Mouse (Mus musculus) heart, embryonic 13.5 days (tissue): ENCODE results near the gene Krtap9-5. TPM values are rescaled to one million over a fixed set of nuclear protein-coding genes. Genes with fewer than 3 reads are reported as not detected.

Experiments used
- ATAC-seq: fragments of 200-750 bp; cut with Nextera tagmentation; 2 replicates; pipeline ENCODE4 v1.8.0; 2017; ENCODE audit warnings: moderate TSS enrichment; ENCODE audit not compliant: insufficient number of reproducible peaks, low FRiP score, low TSS enrichment; ENCODE audit errors: extremely low read depth
- H3K27ac ChIP-seq: fragments of 300-500 bp; sonication (generic); replicated peaks from 2 replicates; pipeline ENCODE4 v1.5.1; 2015; ENCODE audit warnings: moderate library complexity, mild to moderate bottlenecking, inconsistent platforms
- H3K27me3 ChIP-seq: fragments of 300-500 bp; sonication (generic); replicated peaks from 2 replicates; pipeline ENCODE4 v1.6.1; 2015; ENCODE audit warnings: mild to moderate bottlenecking, inconsistent platforms
- H3K36me3 ChIP-seq: fragments of 300-500 bp; sonication (generic); 2 replicates; pipeline ENCODE4 v1.6.1; 2015; ENCODE audit warnings: mild to moderate bottlenecking, inconsistent platforms
- H3K4me1 ChIP-seq: fragments of 300-500 bp; sonication (generic); 2 replicates; pipeline ENCODE4 v1.6.1; 2015; ENCODE audit warnings: inconsistent platforms
- H3K4me2 ChIP-seq: fragments of 300-500 bp; sonication (generic); 2 replicates; pipeline ENCODE4 v1.6.1; 2015; ENCODE audit warnings: inconsistent platforms, mild to moderate bottlenecking, moderate library complexity
- H3K4me3 ChIP-seq: fragments of 300-500 bp; sonication (generic); 2 replicates; pipeline ENCODE4 v1.5.1; 2015; ENCODE audit warnings: moderate library complexity, mild to moderate bottlenecking, inconsistent platforms
- H3K9ac ChIP-seq: fragments of 300-500 bp; sonication (generic); 2 replicates; pipeline ENCODE4 v1.6.1; 2015; ENCODE audit warnings: inconsistent platforms, mild to moderate bottlenecking, moderate library complexity
- H3K9me3 ChIP-seq: fragments of 300-500 bp; sonication (generic); 2 replicates; pipeline ENCODE4 v1.6.1; 2016; ENCODE audit warnings: inconsistent platforms
- WGBS: fragments of 180-500 bp; shearing (Covaris S2); methylation state at CpG from one replicate; pipeline ENCODE4 v1.1.7; 2015; ENCODE audit warnings: mixed read lengths; 5-methylcytosine and 5-hydroxymethylcytosine counted together
- polyA plus RNA-seq: library from polyadenylated mRNA; unstranded; fragments of >200 nt; fragmentation: Nextera tagmentation; extraction: Ambion mirVana; gene quantifications from 2 replicates; pipeline ENCODE4 v1.2.1, GENCODE M21; 2015

Krtap9-5 gene
- not detected in 2 replicates for polyA plus RNA-seq

DNA sequence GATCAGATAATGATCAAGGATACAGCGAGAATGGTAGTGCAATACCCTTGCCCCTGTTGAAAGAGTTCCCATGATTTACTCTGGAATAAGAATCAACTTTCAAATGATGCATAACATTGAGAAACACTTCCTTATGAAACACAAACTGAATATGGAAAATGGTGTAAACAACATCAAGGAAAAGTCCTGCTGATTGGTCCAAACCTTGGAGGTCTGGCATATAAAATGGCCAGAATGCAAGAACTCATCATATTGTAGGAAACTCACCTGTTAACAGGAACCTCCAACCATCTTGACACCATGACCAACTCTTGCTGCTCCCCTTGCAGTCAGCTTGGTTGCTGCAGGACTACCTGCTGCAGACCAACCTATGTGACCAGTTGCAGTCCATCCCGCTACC lies at the start of gene Krtap9-5:
Gene Krtap9-5 (plus strand): TSS at position 301 of the 400 bp plus-strand sequence.
- WGBS = 77% methylated on average over 2 of the region's 2 CpGs
- H3K27ac ChIP-seq = no peak within 1 kb of the TSS

DNA sequence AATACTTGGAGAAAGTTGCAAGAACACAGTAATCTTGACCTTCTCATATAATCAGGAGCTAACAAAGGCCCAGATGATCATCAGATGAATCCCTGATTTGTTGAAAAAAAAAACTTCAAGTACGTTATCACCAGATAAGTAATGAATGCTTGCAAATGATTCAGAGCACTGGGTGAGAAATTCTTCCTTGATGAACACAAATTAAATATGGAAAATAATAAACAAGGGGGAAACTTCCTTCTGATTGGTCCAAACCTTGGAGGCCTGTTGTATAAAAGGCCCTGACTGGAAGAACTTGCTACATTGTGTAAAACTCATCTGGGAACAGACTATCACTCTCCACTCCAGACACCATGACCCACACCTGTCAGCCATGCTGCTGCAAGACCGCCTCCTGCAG lies 40.7 kb upstream of the Krtap9-5 start, which contains the start of gene Krtap31-1:
Gene Krtap31-1 (plus strand): TSS at position 301 of the 400 bp plus-strand sequence.
- Histone ChIP-seq H3K4me1 (no peaks in the 10 kb centered on the region), H3K4me3 (no peak within 1 kb of the TSS), H3K4me2 (no peak within 1 kb of the TSS), H3K27ac (no peak within 1 kb of the TSS), H3K27me3 (no peaks in the 10 kb centered on the region), H3K9me3 (no peaks in the 10 kb centered on the region), H3K9ac (no peak within 1 kb of the TSS), H3K36me3 (no peaks in the 10 kb centered on the region)
- no peak for ATAC-seq
- 77% methylated on average over 2 of the region's 2 CpGs for WGBS

More for the DNA sequence above, at the start of gene Krtap9-5:
- ATAC-seq = no peak
- Histone ChIP-seq H3K4me2 (no peak within 1 kb of the TSS), H3K4me3 (no peak within 1 kb of the TSS), H3K9ac (no peak within 1 kb of the TSS), H3K9me3 (0 out of 2 replicates have a peak, but pooled peaks cover 7% of the 10 kb centered on the region), H3K4me1 (no peaks in the 10 kb centered on the region), H3K36me3 (no peaks in the 10 kb centered on the region), H3K27me3 (no peaks in the 10 kb centered on the region)

DNA sequence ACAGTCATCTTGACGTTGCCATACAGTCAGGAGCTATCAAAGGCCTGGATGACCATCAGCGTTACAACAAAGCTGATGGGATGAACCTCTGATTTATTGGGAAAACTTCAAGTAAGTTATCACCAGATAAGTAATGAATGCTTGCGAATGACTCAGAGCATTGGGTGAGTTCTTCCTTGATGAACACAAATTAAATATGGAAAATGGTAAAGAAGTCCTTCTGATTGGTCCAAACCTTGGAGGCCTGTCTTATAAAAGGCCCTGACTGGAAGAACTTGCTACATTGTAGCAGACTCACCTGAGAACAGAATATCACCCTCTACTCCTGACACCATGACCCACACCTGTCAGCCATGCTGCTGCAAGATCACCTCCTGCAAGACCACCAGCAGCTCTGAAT lies 33.8 kb upstream of the Krtap9-5 start, which contains the start of gene Gm11565:
Gene Gm11565 (plus strand): TSS at position 301 of the 400 bp plus-strand sequence.
- no peak within 1 kb of the TSS for H3K4me3 ChIP-seq
- no peak within 1 kb of the TSS for H3K27ac ChIP-seq
- 78% methylated on average over 3 of the region's 3 CpGs for WGBS
- no peaks in the 10 kb centered on the region for H3K27me3 ChIP-seq
- no peak within 1 kb of the TSS for H3K4me2 ChIP-seq
- no peak for ATAC-seq
- no peaks in the 10 kb centered on the region for H3K36me3 ChIP-seq
- H3K9ac ChIP-seq = no peak within 1 kb of the TSS
- no peaks in the 10 kb centered on the region for H3K4me1 ChIP-seq
- H3K9me3 ChIP-seq = no peaks in the 10 kb centered on the region; the same call in none of the 2 replicates

DNA sequence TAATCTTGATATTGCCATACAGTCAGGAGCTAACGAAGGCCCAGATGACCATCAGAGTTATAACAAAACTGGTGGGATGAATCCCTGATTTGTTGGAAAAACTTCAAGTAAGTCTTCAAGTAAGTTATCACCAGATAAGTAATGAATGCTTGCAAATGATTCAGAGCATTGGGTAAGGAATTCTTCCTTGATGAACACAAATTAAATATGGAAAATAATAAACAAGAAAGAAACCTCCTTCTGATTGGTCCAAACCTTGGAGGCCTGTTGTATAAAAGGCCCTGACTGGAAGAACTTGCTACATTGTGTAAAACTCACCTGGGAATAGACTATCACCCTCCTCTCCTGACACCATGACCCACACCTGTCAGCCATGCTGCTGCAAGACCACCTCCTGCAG lies 12.3 kb upstream of the Krtap9-5 start, which contains the start of gene Krtap31-2:
Gene Krtap31-2 (plus strand): TSS at position 301 of the 400 bp plus-strand sequence.
- no peaks in the 10 kb centered on the region; the same call in 1 of the 2 replicates for H3K27me3 ChIP-seq

DNA sequence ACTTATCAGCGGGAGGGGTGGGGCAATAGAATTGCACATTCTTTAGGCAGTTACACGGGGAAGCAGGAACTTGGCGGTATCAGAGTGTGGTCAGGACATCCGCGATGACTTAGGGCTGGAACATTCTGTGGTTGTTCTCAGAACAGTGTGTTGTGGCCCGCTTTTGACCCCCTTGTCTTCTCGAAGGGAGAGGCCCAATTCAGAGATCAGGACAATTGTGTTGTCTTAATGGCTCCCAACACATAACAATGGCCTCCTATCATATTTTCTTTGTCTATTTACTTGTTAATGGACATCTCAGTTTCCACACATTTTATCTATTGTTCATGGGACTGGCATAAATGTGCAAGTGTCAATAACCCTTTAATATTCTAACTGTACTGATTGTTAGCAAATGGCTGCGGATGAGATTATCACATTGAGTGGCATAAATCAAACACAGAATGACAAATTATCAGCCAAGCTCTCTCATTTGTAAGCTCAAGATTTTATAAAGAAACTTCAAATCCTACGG lies 10.5 kb upstream of the Krtap9-5 start:
- Histone ChIP-seq H3K36me3 (no peaks in the 10 kb centered on the region), H3K4me2 (no peak overlapping the region), H3K27ac (no peak overlapping the region), H3K9me3 (no peaks in the 10 kb centered on the region), H3K4me1 (no peaks in the 10 kb centered on the region), H3K4me3 (no peak overlapping the region), H3K27me3 (no peaks in the 10 kb centered on the region; the same call in 1 of the 2 replicates), H3K9ac (no peak overlapping the region)
- ATAC-seq = no peak
- WGBS = 71% methylated on average over 9 of the region's 9 CpGs

More for the DNA sequence above, 12.3 kb upstream of the Krtap9-5 start, which contains the start of gene Krtap31-2:
- Histone ChIP-seq H3K4me2 (no peak within 1 kb of the TSS), H3K9me3 (no peaks in the 10 kb centered on the region), H3K27ac (no peak within 1 kb of the TSS), H3K9ac (no peak within 1 kb of the TSS), H3K4me1 (no peaks in the 10 kb centered on the region), H3K4me3 (no peak within 1 kb of the TSS), H3K36me3 (no peaks in the 10 kb centered on the region)
- ATAC-seq = no peak
- 73% methylated on average over 1 of the region's 1 CpGs for WGBS

DNA sequence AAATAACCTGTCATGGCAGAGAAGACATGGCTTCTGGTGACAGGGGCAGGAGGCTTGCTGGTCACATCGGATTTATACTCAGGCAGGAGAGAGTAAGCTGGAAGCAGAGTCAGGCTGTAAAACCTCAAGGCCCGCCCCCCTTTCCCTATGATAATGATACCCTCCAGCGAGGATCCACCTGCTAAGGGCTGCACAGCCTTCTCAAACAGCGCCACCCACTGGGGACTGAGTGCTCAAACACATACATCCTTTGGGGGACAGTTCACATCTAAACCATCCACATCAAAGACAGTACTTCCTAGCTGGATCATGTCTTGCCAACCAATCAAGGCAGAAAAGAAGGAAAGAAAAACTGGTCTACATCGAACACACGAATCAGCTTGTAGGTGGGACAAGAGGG lies 15.9 kb downstream of the Krtap9-5 start:
- Histone ChIP-seq H3K4me3 (no peak overlapping the region), H3K9me3 (no peaks in the 10 kb centered on the region), H3K27me3 (no peaks in the 10 kb centered on the region), H3K9ac (no peak overlapping the region), H3K36me3 (no peaks in the 10 kb centered on the region), H3K4me1 (no peaks in the 10 kb centered on the region), H3K27ac (no peak overlapping the region), H3K4me2 (no peak overlapping the region)
- no peak for ATAC-seq
- 51% methylated on average over 6 of the region's 6 CpGs for whole genome bisulfite sequencing

DNA sequence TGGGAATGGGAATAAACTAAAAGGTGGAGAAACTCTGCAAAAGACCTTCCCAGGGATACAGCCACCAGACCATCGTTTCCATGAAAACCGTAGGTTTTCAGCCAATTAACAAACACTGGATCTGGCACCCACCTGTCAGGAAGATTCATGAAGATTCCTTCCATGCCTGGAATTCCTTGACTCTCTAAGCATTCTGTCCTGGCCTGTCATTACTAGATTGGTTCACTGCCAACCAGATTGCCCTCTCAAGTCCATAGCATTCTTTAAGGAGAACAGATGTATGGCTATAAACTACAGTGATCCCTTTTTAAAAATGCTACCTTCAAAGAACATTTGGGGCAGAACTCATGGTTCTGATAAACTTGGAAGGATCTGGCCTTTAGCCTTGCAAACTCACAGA lies 17.7 kb downstream of the Krtap9-5 start:
- WGBS = 42% methylated on average over 2 of the region's 2 CpGs
- no peaks in the 10 kb centered on the region for H3K4me1 ChIP-seq
- ATAC-seq = no peak

DNA sequence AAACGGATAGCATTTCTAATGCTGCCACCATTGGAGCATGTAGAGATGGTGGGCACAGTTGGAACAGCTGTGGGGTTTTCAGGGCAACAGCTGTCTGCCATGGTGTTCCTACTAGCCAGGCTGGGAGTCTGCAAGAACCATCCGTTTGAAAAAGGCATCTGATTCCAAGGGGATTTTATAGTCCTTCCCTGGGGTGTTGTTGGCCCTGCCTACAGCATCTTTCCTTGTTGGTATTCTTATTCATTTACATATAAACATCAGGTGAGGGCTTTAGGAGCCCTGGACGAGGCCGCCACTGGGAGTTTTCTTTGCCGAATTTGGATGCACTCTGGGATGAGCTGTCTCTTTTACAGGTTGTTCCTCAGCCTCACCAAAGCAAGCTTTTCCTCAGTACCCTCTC lies 30.7 kb downstream of the Krtap9-5 start, which contains the start of gene Krtap29-1:
Gene Krtap29-1 (minus strand): TSS at position 101 of the 400 bp plus-strand sequence.
- no peak for ATAC-seq

More for the DNA sequence above, 17.7 kb downstream of the Krtap9-5 start:
- no peaks in the 10 kb centered on the region for H3K36me3 ChIP-seq
- H3K9me3 ChIP-seq = no peaks in the 10 kb centered on the region
- H3K9ac ChIP-seq = no peak overlapping the region
- no peak overlapping the region for H3K4me2 ChIP-seq
- no peak overlapping the region for H3K27ac ChIP-seq
- H3K4me3 ChIP-seq = no peak overlapping the region
- no peaks in the 10 kb centered on the region for H3K27me3 ChIP-seq

DNA sequence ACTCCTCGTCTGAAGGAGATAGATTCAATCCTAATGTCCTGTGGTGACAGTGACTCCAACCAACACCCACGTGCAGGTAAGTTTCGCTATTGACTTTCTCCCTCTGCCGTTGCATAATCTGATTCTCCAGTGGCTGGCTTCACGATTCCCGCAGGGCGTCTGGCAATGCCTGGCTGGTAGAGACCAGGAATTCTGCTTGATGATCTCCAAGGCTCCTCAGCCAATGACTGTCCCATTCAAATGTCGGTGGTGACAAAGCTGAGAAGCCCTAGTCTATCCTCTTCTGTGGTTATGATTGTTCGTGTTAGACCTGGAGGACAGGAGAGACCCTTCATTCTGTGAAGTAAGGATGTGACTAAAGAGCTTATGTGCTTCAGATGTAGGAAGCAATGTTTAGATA lies 34.5 kb downstream of the Krtap9-5 start:
- ATAC-seq = no peak
- Histone ChIP-seq H3K4me3 (no peak overlapping the region), H3K4me1 (no peaks in the 10 kb centered on the region), H3K27me3 (peaks cover 35% of the 10 kb centered on the region), H3K9me3 (no peaks in the 10 kb centered on the region), H3K36me3 (no peaks in the 10 kb centered on the region), H3K9ac (no peak overlapping the region), H3K4me2 (no peak overlapping the region), H3K27ac (no peak overlapping the region)
- 71% methylated on average over 9 of the region's 9 CpGs for WGBS

More for the DNA sequence above, 30.7 kb downstream of the Krtap9-5 start, which contains the start of gene Krtap29-1:
- Histone ChIP-seq H3K9ac (no peak within 1 kb of the TSS), H3K4me1 (no peaks in the 10 kb centered on the region), H3K27me3 (peaks cover 10% of the 10 kb centered on the region; the same call in 1 of the 2 replicates), H3K4me2 (no peak within 1 kb of the TSS), H3K9me3 (no peaks in the 10 kb centered on the region), H3K36me3 (no peaks in the 10 kb centered on the region), H3K4me3 (no peak within 1 kb of the TSS), H3K27ac (no peak within 1 kb of the TSS)
- WGBS = 64% methylated on average over 5 of the region's 5 CpGs

DNA sequence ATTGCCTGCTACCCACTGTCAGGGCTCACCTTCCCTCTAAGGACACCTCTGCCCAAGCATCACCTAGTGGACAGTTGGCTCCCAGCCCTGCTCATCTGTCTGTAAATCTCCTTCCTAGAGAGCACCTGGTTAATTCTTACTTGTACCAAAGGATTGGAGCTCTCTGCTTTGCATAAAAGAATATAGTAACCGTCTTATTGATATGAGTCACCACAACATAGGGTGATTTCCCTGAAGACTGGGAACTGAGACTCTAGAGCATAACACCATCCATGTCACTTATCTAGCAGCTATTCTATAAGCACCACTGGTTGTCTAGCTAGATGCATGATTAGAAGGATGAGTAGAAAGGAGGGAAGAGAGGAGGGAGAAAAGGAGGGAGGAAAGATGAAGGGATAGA lies 35.2 kb downstream of the Krtap9-5 start:
- 84% methylated on average over 1 of the region's 1 CpGs for WGBS
- Histone ChIP-seq H3K27me3 (peaks cover 35% of the 10 kb centered on the region), H3K4me3 (no peak overlapping the region), H3K9me3 (no peaks in the 10 kb centered on the region), H3K4me2 (no peak overlapping the region), H3K4me1 (no peaks in the 10 kb centered on the region), H3K9ac (no peak overlapping the region), H3K36me3 (no peaks in the 10 kb centered on the region), H3K27ac (no peak overlapping the region)
- no peak for ATAC-seq

DNA sequence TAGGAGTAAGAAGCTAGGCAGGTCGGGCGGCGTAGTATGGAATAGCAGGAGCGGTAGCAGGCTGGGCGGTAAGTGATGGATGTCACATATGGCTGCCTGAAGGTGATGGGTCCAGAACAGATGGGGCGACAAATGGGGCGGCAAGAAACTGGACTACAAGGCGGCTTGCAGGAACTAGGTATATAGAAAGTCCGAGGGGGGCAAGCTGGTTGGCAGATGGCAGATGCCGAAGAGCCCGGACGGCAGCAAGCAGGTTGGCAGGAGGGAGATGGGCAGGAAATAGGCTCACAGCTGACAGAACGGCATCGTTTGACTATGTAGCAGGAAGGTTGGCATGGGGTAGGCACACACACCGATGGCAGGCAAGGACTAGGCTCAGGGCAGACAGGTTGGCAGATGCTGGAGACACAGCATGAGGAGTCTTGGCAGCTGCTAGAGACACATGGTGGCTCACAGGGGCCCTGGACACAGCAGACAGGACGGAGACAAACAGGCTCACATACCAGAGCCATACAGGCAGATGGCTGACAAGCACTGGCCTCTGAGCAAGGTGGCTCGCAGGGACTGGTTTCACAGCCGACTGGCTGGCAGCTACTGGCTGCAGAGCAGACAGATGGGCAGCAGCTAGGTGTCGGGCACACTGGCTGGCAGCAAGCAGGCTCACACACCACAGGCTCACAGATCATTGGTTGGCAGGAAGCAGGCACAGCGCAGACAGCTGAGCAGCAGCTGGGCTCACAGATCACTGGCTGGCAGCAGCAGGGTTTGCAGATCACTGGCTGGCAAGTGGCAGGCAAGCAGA lies 37.2 kb downstream of the Krtap9-5 start:
- Histone ChIP-seq H3K4me1 (no peaks in the 10 kb centered on the region), H3K9ac (no peak overlapping the region), H3K27me3 (peaks cover 35% of the 10 kb centered on the region), H3K9me3 (no peaks in the 10 kb centered on the region), H3K36me3 (no peaks in the 10 kb centered on the region), H3K4me2 (no peak overlapping the region), H3K4me3 (no peak overlapping the region), H3K27ac (no peak overlapping the region)
- ATAC-seq = no peak
- WGBS = 69% methylated on average over 20 of the region's 20 CpGs
